Mouse (Mus musculus): ENCODE measurements at regions not wholly inside any gene's neighbourhood (a gene's known extent, or its start where the extent isn't known, plus 50 kb on each side); places are given as distances from the start of the nearest gene placed in this dataset.

DNA sequence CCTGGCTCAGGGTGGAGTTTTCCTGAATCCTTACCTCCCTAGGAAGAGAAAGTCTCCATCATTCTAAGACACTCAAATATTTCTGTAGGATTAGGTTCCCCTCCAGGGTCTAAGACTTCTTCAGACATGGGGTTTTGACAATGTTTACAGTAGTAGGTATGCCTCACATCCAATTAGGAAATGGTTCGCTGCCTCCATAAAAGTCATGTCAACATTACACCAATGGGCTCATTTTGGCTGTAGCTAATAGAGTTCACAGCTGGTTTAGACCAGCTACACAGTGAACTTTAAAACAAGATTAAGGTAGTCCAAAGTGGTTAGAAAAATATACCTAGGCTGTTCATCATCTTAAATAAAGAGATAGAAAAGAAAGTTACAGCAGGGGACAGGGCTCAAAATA, 113.3 kb downstream of the Car2 start:
- TF ChIP-seq CTCF (IDR thresholded peaks at IDR 0.05; ENCODE audit: control insufficient read depth, insufficient read depth, insufficient replicate concordance, low read depth, low read length) (no peak), POLR2A (IDR thresholded peaks at IDR 0.05; ENCODE audit: control insufficient read depth, low read depth, low read length) (no peak)

Measured in testis, adult 2 months (tissue).